Mouse (Mus musculus): ENCODE data around the gene Zfp64. TPM values are rescaled to one million over a fixed set of nuclear protein-coding genes. Genes with fewer than 3 reads are reported as not detected.

Zfp64 gene
- total RNA-seq, 2 experiments from 2014 or later = 8.7 to 8.8 TPM

DNA sequence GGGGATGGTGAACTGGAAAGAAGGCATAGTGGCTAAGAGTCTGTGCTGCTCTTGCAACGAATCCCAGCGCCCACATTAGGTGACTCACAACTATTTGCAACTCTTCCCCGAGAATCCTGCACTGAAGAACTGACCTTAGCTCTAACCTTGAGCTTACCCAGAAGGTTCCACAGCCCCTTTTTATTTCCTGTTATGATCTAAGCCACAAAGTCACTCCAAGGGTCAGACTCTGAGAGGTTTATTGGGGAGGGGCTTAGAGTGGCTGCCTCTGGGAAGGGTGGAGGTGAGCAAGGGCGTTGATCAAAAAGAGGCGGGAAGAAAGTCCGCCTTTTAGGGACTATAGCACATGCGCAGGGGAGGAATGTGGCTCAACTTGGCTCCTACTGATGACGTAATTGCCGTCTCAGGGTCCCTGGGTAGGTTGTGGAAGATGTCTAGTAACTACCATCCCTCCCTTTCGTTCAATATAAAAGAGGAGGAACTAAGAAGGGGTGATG is 511 bp upstream of the Zfp64 start:
- intact Hi-C loops (cut with DNase I) = no loop called here
- no peak for DNase-seq (ENCODE audit: low spot score)

GRCm38 (mm10) chr2:168954376-168954775 is 1.0 kb downstream of the Zfp64 start:
- intact Hi-C loops (cut with DNase I) = no loop called here
- no peak for DNase-seq (ENCODE audit: low spot score)

DNA sequence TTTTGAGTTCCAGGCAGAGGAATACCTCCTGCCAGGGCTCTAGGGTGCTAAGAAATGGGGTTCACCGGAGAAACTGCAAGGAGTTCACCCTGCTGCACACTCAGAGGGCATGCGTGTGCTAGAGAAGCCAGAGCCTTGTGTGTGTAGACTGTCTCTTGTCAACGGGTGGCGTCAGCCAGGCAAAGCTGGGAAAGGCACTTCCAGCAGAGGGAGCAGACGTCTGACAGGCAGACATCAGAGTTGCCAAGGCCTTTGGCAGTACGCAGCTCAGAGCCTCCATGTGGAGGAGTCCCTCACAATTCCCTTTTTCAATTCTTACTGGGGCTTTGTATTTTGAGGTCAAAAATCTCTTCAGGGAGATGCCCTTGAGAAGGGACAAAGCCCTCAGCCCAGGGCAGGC is 6.9 kb downstream of the Zfp64 start:
- no peak for DNase-seq (ENCODE audit: low spot score)
- intact Hi-C loops (cut with DNase I) = no loop called here

DNA sequence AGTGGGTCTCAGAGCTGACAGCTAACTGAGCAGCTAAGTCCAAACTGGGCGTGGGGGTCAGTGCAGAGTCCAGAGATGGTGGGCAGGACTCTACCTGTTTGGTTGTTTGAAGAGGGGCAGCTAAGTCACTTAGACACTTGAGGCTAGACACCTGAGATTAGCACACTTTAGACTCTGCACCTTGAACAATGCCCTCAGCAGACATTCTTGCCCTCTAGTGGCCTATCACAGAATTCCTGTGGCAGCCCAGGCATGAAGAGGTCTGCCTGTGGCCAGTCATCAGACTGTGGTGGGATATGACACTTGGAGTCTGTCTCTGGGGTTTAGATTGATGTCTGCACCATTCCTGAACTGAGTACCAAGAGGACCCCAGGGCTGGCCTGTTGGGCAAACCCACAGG is 7.7 kb downstream of the Zfp64 start:
- intact Hi-C loops (cut with DNase I) = no loop called here
- no peak for DNase-seq (ENCODE audit: low spot score)

DNA sequence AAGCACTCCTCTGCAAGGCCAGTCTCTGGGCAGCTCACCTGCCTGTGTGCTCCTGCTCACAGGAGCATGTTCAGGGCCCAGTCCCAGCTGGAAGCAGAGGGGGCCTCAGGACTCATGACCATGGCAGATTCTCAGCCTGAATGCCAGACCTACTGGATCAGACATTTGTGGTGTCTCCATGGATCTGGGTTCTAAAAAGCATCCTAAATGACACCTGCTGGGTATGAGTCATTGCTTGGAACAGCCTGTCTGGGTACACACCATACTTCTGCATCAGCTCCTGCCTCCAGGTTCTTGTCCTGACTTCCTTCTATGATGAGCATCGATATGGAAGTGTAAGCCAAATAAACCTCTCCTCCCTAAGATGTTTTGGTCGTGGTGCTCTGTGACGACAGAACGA is 11.4 kb downstream of the Zfp64 start:
- no peak for DNase-seq (ENCODE audit: low spot score)
- intact Hi-C loops (cut with DNase I) = no loop called here

GRCm38 (mm10) chr2:168939941-168940340 is 15.4 kb downstream of the Zfp64 start:
- DNase-seq (ENCODE audit: low spot score) = no peak
- intact Hi-C loops (cut with DNase I) = no loop called here

DNA sequence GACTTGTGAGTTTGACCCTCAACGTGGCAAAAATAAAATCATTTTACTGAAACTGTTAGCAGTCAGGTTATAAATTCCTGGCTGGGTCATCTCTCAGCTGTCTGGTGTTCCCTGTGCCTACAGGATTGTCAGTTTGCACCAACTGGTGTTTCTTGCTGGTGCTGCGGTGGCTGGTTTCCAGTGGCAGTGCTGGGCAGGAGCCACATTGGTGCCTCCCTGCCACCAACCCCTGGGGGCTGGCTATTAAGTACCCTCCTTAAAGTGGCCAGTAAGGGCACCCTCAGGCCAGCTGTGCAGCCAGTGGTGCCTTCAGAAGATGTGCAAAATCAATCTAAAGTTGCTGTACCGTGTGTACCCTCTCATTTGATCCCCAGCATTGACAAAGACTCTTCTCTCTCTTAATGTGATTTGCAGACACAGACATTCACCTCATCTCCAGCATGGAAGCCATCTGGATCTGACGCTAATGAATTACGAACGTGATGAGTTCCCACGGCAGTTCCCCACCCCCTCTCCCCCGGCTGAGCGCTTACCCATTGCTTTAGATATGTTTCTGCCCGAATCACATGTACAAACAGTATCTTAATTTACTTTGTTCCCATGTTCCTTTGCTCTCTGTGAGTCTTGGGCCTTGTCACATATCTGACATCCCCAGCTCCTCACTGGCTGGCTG is 16.0 kb downstream of the Zfp64 start:
- no peak for DNase-seq (ENCODE audit: low spot score)
- intact Hi-C loops (cut with DNase I) = no loop called here

DNA sequence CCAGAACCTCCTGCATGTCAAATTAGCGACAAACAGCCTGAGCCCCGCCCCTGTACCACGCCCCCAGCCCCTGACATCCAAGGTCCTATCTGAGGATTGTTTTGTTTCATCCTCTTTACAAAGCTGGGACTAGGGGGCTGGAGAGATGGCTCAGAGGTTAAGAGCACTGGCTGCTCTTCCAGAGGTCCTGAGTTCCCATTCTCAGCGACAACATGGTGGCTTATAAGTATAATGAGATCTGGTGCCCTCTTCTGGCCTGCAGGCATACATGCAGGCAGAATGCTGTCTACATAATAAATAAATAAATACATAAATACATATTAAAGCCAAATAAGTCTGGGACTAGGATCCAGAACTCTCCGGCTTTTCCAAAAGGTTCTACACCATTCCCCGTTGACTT is 18.5 kb downstream of the Zfp64 start:
- no peak for DNase-seq (ENCODE audit: low spot score)
- intact Hi-C loops (cut with DNase I) = no loop called here

- no peak for DNase-seq (ENCODE audit: low spot score)
- intact Hi-C loops (cut with DNase I) = no loop called here
Observed at GRCm38 (mm10) chr2:168935165-168935564, 20.2 kb downstream of the Zfp64 start.

DNA sequence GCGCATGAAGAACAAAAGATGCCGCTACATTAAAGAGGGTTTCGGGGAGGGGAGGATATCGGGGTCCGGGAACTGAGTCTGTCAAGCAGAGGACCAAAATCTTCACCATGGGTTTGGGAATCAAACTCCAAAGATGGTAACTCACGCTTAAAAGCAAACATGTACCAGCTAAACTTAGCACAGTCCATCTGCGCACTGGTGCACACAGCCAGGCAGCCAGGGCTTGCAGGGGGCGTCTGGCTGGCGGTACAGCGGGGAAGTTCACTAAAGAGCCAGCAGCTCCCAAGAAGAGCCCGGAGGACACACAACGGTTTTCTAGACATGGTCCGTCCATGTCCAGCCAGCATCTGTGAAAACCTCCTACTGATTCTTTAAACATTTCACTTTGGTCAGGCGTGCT is 23.7 kb downstream of the Zfp64 start:
- intact Hi-C loops (cut with DNase I) = no loop called here
- DNase-seq (ENCODE audit: low spot score) = no peak

DNA sequence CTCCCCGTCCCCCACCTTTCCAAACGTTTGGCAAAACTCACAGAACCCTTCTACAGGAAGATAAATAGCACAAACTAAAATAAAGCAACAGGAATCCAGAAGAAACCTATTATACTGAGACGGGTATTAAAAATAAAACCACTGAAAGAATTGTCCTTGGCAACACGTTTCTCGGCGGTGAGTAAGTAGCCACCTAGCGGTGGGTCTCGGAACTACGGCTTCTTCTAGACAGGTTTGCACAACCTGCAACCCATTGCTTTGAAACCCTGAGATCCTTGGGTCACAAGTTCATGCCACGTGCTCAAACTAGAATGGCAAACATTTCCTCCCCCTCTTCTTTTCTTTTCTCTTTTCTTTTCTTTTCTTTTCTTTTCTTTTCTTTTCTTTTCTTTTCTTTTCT is 25.7 kb downstream of the Zfp64 start:
- intact Hi-C loops (cut with DNase I) = no loop called here
- no peak for DNase-seq (ENCODE audit: low spot score)

GRCm38 (mm10) chr2:168927401-168927800 is 28.0 kb downstream of the Zfp64 start:
- intact Hi-C loops (cut with DNase I) = no loop called here
- DNase-seq (ENCODE audit: low spot score) = no peak

- intact Hi-C loops (cut with DNase I) = no loop called here
Observed at GRCm38 (mm10) chr2:168926257-168926810, 29.1 kb downstream of the Zfp64 start.

GRCm38 (mm10) chr2:168923706-168924105 is 31.7 kb downstream of the Zfp64 start:
- intact Hi-C loops (cut with DNase I) = no loop called here
- no peak for DNase-seq (ENCODE audit: low spot score)

More at GRCm38 (mm10) chr2:168926257-168926810, 29.1 kb downstream of the Zfp64 start:
- DNase-seq (ENCODE audit: low spot score) = no peak

DNA sequence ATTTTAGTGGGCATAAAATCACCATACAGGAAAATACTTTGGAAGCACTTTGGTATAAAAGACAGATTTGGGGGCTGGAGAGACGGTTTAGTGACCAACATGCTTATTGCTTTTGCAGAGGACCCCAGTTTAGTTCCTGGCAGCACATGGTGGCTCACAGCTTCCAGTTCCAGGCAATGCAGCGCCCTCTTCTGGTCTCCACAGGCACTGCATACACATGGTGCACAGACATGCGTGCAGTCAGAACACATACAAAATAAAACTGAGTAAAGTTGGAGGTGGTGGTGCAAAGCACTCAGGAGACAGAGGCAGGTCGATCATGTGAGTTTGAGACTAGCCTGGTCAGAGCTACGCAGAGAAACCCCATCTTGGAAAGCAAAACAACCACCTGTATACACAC is 32.9 kb downstream of the Zfp64 start:
- no peak for DNase-seq (ENCODE audit: low spot score)
- intact Hi-C loops (cut with DNase I) = no loop called here

GRCm38 (mm10) chr2:168920007-168920406 is 35.4 kb downstream of the Zfp64 start:
- intact Hi-C loops (cut with DNase I) = no loop called here

GRCm38 (mm10) chr2:168912901-168913721 is 42.3 kb downstream of the Zfp64 start:
- no peak for DNase-seq (ENCODE audit: low spot score)
- intact Hi-C loops (cut with DNase I) = no loop called here

More at GRCm38 (mm10) chr2:168920007-168920406, 35.4 kb downstream of the Zfp64 start:
- DNase-seq (ENCODE audit: low spot score) = no peak

DNA sequence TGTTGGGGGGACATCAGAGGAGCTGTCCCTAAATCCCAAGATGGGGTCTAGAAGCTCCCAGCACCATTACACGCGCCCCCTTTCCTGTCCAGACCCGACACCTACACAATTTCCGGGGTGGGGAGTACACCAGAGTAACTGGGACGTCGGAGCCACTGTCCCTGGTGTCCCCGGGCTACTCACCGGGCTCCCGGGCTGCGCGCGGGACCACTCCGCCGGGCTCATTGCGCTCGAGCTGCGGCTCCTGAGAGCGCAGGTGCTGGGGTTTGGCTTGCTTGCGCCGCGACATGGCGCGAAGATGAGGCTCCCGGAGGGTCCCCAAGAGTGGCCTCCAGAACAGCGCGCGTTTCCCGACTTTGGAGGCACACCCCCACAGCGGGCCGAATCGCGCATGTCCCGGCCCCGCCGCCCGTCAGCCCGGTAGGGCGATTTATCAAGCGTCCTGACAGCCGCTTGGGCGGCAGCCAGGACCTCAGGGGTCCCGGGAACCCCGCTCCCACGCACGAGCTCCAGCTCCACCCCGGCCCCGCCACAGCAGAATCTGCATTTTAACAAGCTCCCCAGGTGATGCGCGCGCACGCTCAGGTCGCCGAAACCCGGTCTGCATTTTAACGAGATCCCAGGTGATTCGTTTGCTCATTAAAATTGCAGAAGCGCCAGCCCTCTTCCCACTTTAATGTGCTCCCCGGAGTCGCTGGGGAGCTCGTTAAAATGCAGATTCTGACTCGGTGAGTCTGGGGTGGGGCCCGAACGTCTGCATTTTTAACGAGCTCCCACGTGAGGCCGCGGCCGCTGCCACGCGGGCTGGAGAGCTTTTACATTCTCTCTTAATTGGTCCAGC is 43.1 kb downstream of the Zfp64 start:
- no peak for DNase-seq (ENCODE audit: low spot score)
- intact Hi-C loops (cut with DNase I) = no loop called here

DNA sequence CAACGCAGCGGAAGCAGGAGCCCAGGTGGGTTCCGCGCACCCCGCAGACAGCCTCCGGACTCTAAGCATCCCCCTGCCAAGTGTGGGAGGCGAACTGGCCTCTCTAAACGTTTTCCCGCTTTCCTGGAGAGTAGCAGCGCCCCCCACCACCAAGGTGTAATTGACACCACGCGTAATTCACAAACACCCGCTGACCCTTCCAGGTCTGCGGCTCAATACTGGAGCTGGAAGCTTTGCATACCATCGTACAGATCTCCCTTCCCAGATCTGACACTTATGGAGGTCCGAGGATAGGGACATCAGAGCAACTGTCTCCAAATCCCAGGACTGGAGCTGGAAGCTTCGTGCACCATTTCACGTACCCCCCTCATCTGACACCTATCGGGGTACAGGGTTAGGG is 43.9 kb downstream of the Zfp64 start:
- intact Hi-C loops (cut with DNase I) = no loop called here

DNA sequence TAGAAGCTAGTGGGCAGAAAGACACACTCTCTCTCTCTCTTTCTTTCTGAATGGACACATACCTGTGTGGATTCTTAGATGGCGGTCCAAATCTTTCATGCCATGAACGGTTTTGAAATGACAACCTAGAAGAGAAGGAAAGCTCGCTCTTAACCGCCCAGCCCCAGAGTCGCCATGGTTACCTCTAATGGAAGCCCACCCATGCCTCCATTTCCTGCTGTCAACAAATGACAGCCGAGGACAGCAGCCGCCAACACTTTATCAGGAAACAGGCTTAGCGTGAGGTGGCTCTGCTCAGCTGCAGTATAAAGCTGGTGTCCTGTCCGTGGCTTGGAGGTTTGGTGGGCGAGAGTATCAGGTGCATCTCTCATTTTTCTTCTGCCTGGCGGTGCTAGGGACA is 49.4 kb downstream of the Zfp64 start:
- intact Hi-C loops (cut with DNase I) = loop anchor here (10.0 kb wide), 1 partner anchor 1199 kb away; no protein-coding TSS in a partner anchor
- no peak for DNase-seq (ENCODE audit: low spot score)

More for the DNA sequence above, 43.9 kb downstream of the Zfp64 start:
- DNase-seq (ENCODE audit: low spot score) = no peak
